Mouse (Mus musculus) ES-Bruce4 (cell line): ENCODE measurements at regions not wholly inside any gene's neighbourhood (a gene's known extent, or its start where the extent isn't known, plus 50 kb on each side); places are given as distances from the start of the nearest gene placed in this dataset.
"Not testable (repeated sequence)": the region's sequence is repeated elsewhere in the genome, so short reads cannot be mapped to it uniquely, and the experiment has no call there.

Experiments used
- H3K27ac ChIP-seq: 2 replicates; pipeline ENCODE4 v1.5.1; 2012; ENCODE audit warnings: low read length, inconsistent platforms; ENCODE audit not compliant: insufficient read depth
- H3K27me3 ChIP-seq: 2 replicates; pipeline ENCODE4 v1.6.1; 2012; ENCODE audit warnings: mild to moderate bottlenecking, low read length, inconsistent platforms; ENCODE audit not compliant: control insufficient read depth, poor library complexity, insufficient read depth, severe bottlenecking
- H3K36me3 ChIP-seq: 2 replicates; pipeline ENCODE4 v1.6.1; 2012; ENCODE audit warnings: inconsistent platforms, mild to moderate bottlenecking, low read length, moderate library complexity; ENCODE audit not compliant: control insufficient read depth, poor library complexity, insufficient read depth, severe bottlenecking
- H3K4me1 ChIP-seq: one replicate; pipeline ENCODE4 v1.8.1; 2011; ENCODE audit warnings: low read length; ENCODE audit not compliant: control insufficient read depth, insufficient read depth
- H3K4me3 ChIP-seq: 2 replicates; pipeline ENCODE4 v1.5.1; 2011; ENCODE audit warnings: low read depth, mild to moderate bottlenecking, low read length
- H3K9ac ChIP-seq: 2 replicates; pipeline ENCODE4 v1.6.1; 2012; ENCODE audit warnings: low read depth, mild to moderate bottlenecking, inconsistent platforms; ENCODE audit not compliant: poor library complexity, severe bottlenecking
- H3K9me3 ChIP-seq: replicated peaks from 2 replicates; pipeline ENCODE4 v1.6.1; 2012; ENCODE audit warnings: mild to moderate bottlenecking, low read length, inconsistent platforms; ENCODE audit not compliant: control insufficient read depth, poor library complexity, insufficient read depth, severe bottlenecking
- CTCF ChIP-seq: IDR thresholded peaks from one replicate; pipeline ENCODE4 v1.8.1; 2011; ENCODE audit warnings: low read depth, low read length
- EP300 ChIP-seq: IDR thresholded peaks from 2 replicates; pipeline ENCODE4 v1.6.1; 2011; ENCODE audit warnings: low read depth, low read length; ENCODE audit not compliant: insufficient read depth
- POLR2A ChIP-seq: IDR thresholded peaks from one replicate; pipeline ENCODE4 v1.8.1; 2011; ENCODE audit warnings: low read length; ENCODE audit not compliant: insufficient read depth

DNA sequence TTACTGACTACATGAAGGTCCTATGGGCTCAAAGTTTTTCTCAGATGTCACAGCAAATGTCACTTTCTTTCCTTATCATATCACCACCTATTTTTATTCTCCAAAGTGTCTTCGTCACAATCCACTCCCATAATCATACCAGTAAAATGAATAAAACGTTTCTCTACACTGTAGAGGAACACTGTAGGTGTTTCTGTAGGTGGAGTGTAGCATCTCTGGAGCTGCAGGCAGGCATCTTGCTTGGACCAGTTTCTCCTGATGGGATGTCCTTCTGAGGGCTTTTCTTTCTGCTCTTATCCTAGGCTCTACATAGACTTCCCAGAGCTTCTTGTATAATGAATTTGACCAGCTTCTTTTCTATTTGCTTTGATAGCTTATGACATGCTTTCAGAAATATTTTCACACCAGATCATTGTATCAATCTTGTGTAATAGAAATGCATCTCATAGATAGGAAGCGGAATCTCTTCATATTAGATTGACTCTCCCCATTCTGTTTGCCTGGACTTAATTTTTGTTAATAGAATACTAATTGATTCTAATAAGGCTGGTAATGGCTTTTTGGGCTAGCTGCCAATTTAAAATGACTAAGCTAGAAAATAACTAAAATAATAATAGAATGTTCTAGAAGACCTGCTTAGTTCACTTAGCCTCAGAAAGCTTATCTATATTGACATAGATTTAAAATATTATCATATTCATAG, 282.3 kb upstream of the Meis2 start:
- H3K9ac ChIP-seq = no peak overlapping the region
- no peaks in the 10 kb centered on the region for H3K9me3 ChIP-seq
- H3K4me1 ChIP-seq = no peaks in the 10 kb centered on the region
- no peaks in the 10 kb centered on the region for H3K36me3 ChIP-seq
- TF ChIP-seq POLR2A (no peak), CTCF (no peak), EP300 (no peak)
- H3K27me3 ChIP-seq = no peaks in the 10 kb centered on the region
- H3K4me3 ChIP-seq = no peak overlapping the region
- H3K27ac ChIP-seq = no peak overlapping the region

DNA sequence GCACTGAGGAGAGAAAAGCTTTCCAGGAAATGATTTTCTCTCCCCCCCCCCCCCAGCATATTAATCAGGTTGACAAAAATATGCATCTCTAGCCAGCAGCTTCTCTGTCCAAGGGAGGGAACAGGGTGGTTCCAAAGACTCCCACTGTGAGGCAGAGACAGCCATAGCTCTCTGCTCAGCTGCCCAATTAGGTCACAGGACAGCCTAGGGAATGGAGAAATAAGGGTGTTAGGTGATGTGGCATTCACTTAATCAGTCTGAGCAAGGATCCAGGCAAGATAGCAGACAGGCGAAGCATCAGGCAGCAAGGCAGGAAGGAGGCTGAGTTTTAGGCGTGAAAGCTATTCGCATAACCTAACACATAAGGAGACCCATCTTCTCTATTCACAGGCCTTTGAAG, 266.2 kb upstream of the Meis2 start:
- no peaks in the 10 kb centered on the region for H3K4me1 ChIP-seq

DNA sequence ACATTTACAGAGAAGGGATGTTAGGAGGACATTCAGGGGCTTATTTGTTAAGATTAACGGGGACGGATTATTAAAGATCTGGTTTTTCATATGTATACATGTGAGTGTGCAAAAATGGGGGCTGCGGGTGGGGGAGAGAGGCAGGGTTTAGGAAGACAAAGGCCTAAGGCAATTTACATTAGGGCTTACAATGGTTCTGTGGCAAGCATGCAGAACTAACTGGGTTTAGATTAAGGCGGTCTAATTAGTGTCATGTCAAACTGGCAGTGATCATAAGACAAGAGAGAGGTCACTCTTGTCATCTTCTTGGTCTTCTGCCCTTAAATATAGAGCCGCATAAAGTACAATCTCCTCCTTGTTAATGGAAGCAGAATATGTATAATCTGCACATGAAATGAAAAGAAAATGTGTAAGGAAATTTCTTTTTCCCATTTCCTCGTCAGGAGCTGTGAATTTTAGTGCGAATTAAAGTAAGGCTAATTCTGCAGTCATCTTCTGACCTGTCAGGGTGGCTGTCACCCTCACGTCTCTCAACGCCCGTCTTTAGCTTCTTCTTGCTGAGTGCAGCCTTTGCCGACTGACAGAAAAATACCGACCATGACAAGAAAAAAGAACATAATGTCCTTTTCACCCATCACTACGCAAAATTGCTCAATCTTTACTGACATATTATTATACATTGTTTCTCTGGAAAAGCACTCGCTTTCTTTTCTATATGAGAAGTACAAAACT, 256.6 kb upstream of the Meis2 start:
- H3K9me3 ChIP-seq = no peaks in the 10 kb centered on the region
- no peak overlapping the region for H3K9ac ChIP-seq
- no peaks in the 10 kb centered on the region for H3K4me1 ChIP-seq
- H3K27ac ChIP-seq = no peak overlapping the region
- H3K36me3 ChIP-seq = no peaks in the 10 kb centered on the region
- H3K4me3 ChIP-seq = no peak overlapping the region
- no peak for TF ChIP-seq CTCF
- TF ChIP-seq EP300 = no peak
- TF ChIP-seq POLR2A = no peak
- H3K27me3 ChIP-seq = no peaks in the 10 kb centered on the region

More for the DNA sequence above, 266.2 kb upstream of the Meis2 start:
- no peak overlapping the region for H3K27ac ChIP-seq
- no peak for TF ChIP-seq POLR2A
- no peak for TF ChIP-seq EP300
- no peak for TF ChIP-seq CTCF
- no peak overlapping the region for H3K9ac ChIP-seq
- no peak overlapping the region for H3K4me3 ChIP-seq
- no peaks in the 10 kb centered on the region for H3K36me3 ChIP-seq
- H3K27me3 ChIP-seq = no peaks in the 10 kb centered on the region
- H3K9me3 ChIP-seq = no peaks in the 10 kb centered on the region

DNA sequence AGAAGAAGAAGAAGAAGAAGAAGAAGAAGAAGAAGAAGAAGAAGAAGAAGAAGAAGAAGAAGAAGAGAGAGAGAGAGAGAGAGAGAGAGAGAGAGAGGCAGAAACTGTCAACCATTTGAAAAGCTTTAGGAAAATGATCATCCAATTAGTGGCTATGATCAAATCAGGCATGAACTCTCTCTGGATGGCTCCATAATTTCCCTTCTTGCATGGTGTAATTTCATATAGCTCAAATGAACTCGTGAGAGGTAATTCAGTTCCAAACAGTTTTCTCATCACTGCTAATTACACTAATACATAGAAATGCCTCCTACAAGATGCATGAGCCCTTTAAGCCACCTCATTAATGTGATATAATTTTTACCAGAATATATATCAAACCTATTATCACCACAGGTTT, 233.9 kb upstream of the Meis2 start:
- Histone ChIP-seq H3K36me3 (no peaks in the 10 kb centered on the region), H3K27ac (no peak overlapping the region), H3K9me3 (no peaks in the 10 kb centered on the region), H3K9ac (no peak overlapping the region), H3K4me3 (no peak overlapping the region), H3K4me1 (no peaks in the 10 kb centered on the region), H3K27me3 (no peaks in the 10 kb centered on the region; the same call in 1 of the 2 replicates)
- TF ChIP-seq CTCF (no peak), EP300 (no peak), POLR2A (no peak)

DNA sequence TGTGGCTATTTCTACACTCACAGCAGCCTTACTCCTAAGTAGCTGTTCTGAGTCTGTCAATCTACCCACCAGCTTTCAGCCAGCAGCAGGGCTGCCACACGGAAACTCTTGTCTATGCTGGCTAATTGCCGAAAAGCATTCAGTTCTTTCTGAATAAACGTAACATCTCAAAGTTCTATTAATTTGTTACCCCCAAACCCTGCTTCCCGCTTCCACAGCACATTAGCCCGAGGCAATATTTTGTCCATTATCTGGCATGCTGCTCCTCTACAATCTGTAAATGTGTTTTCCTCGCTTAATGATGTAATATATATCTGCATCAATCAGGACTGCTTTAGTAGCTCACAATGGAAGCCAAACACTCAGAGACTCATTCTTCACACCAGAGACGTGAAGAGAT, 224.2 kb upstream of the Meis2 start:
- Histone ChIP-seq H3K27ac (no peak overlapping the region), H3K36me3 (no peaks in the 10 kb centered on the region), H3K9me3 (no peaks in the 10 kb centered on the region), H3K4me3 (no peak overlapping the region), H3K9ac (no peak overlapping the region), H3K4me1 (no peaks in the 10 kb centered on the region), H3K27me3 (no peaks in the 10 kb centered on the region)
- TF ChIP-seq EP300 (no peak), POLR2A (no peak), CTCF (no peak)

DNA sequence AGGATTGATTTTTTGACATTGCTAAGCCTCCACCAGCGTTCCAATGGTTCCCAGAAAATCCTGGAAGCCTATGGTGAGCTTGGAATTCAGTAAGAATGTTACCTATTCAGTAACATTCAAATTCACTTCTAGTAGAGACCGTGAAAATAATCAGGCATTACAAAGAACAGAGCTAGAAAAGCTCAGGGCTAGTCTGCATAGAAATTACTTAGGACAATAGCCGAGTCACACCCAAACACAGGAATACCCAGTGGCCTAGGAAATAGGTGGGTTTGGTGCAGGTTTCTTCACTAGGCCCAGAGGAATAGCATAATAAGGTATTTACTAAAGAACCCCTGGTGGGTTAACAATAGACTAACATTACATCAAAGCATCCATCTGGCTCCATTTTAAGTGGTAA, 177.6 kb upstream of the Meis2 start:
- not testable (repeated sequence) for H3K9me3 ChIP-seq, H3K9ac ChIP-seq, H3K4me1 ChIP-seq, H3K36me3 ChIP-seq, H3K27me3 ChIP-seq, H3K4me3 ChIP-seq, H3K27ac ChIP-seq
